Mouse (Mus musculus): Measurements from ENCODE around the gene Tfcp2. TPM values are rescaled to one million over a fixed set of nuclear protein-coding genes. Genes with fewer than 3 reads are reported as not detected.

Gene Tfcp2
- 1 to 10 TPM; 3.7 to 4.6 TPM for total RNA-seq (2023)

DNA sequence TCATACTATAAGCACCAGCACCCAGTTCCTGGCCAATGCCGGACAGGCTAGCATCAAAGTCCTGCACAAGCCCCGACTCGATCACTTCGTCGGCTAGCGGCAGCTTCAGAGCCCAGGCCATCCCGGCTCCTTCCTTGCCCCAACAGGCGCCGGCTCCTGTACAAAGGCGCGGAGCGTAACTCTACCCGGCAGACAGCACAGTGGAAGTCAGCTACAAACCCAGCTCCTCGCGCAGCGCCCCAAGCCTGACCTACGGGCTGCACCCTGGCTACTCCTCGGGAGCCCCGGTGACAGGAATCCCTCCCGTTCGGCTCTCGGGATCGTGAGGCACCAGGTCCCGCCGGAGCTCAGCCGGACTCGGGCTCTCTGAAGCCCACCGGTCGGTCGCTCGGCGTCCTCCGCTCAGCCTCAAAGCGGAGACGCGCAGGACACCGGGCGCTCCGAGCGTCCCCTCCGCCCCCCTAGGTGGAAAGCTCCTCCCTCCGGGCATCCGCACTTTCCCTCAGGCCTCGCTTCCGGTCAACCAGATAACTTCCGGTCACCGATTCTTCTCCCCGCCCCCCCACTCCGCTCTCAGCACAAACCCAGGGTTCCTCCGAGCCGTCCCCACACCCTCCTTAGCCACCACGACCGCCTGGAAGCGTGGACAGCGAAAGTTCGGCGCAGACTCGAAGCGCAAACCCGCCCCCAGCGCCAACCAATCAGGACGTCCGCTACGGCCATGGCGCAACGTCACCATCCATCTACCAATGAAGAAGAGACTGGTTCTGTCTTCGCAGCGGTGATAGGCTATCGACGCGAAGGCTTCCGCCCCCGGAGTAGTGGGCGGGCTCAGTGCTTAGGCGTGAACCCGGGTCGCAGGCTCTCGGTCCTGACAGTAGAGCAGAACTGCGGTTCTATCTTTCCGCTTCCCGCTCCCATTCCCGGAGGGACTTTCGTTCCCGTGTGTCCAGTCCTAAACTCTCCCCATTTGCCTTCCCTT is at the start of gene Tfcp2:
Gene Tfcp2 (minus strand): TSS at position 683 of the 982 bp plus-strand sequence.

DNA sequence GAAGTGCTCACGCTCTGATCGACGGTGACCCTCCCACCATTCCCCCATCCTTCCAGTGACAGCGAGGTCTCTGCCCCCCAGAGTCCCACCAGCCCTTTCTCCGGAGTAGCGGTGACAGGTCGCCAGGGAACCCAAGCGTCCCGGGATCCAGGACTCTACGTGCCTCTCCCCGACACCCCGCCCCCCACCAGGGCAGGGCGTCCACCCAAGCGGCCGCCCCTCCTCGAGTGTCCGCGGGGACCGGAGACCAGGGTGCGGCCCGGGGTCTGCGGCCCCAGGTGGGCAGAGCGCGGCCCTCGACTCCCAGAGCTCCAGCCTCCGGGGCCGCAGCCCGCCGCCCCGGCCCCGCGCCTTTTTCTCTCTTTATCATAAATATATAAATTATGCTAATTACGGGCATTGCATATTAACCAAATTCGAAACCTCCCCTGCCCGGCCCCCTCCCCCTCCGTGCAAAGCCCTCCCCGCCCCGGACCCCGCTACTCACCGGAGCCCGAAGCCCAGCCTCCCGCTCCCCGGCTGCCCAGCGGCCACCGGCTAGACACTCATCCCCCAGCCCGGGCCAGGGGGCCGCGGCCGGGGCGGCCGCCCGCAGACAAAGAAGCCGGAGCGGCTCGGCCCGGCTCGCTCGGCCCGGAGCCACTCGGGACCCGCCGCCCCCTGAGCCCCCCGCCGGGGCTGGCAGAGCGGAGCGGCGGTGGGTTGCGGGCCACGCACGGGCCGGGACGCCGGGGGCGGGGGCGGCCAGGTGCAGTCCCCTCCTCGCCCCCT is 47.7 kb upstream of the Tfcp2 start, which contains the start of gene Pou6f1:
Gene Pou6f1 (minus strand): TSS at position 709 of the 771 bp plus-strand sequence.

GRCm38 (mm10) chr15:100495102-100495501 is 56.7 kb downstream of the Tfcp2 start, which contains the start of gene Csrnp2:
Gene Csrnp2, minus strand, starts transcription at chr15:100495488.

GRCm38 (mm10) chr15:100468295-100469188 is 83.3 kb downstream of the Tfcp2 start, which contains the start of gene Letmd1:
Gene Letmd1, plus strand, starts transcription at chr15:100469023.

Other genes starting within 250 kb of the Tfcp2 start
- gene Mettl7a1, start 247.9 kb downstream of the Tfcp2 start, total RNA-seq (2023), result 10 to 100 TPM; 28.7 to 36.9 TPM
- under 1 TPM in 1 of 2 experiments, not detected in 1; 0.73 TPM for gene Mettl7a3, start 217.1 kb downstream of the Tfcp2 start, total RNA-seq (2023)
- gene Methig1, start 198.9 kb downstream of the Tfcp2 start, total RNA-seq (2023), result under 1 TPM in 1 of 2 experiments, not detected in 1; 0.72 TPM
- 1 to 10 TPM in 1 of 2 experiments, under 1 TPM in 1; 0.92 to 1.1 TPM for gene Mettl7a2, start 198.8 kb downstream of the Tfcp2 start, total RNA-seq (2023)
- gene Higd1c, start 187.5 kb downstream of the Tfcp2 start, total RNA-seq (2023), result not detected
- gene Gm5475, start 129.9 kb downstream of the Tfcp2 start, total RNA-seq (2023), result not detected
- gene Slc11a2, start 126.9 kb downstream of the Tfcp2 start, total RNA-seq (2023), result 10 to 100 TPM; 17.3 to 22.6 TPM
- gene Letmd1, start 83.0 kb downstream of the Tfcp2 start, total RNA-seq (2023), result 10 to 100 TPM; 10.4 to 10.6 TPM
- 1 to 10 TPM; 1.1 to 1.3 TPM for gene Csrnp2, start 56.5 kb downstream of the Tfcp2 start, total RNA-seq (2023)
- 1 to 10 TPM; 1.3 to 1.6 TPM for gene Pou6f1, start 48.0 kb upstream of the Tfcp2 start, total RNA-seq (2023)
- gene Dazap2, start 63.3 kb upstream of the Tfcp2 start, total RNA-seq (2023), result 100 to 1,000 TPM; 411 to 444 TPM
- 1 to 10 TPM; 2.5 to 3.4 TPM for gene Smagp, start 84.9 kb upstream of the Tfcp2 start, total RNA-seq (2023)
- gene Bin2, start 117.5 kb upstream of the Tfcp2 start, total RNA-seq (2023), result 100 to 1,000 TPM; 235 to 265 TPM
- gene Cela1, start 135.9 kb upstream of the Tfcp2 start, total RNA-seq (2023), result 1 to 10 TPM; 2.7 to 6.7 TPM
- gene Galnt6, start 177.4 kb upstream of the Tfcp2 start, total RNA-seq (2023), result 1 to 10 TPM; 6.1 to 6.5 TPM
- gene Slc4a8, start 209.7 kb upstream of the Tfcp2 start, total RNA-seq (2023), result 1 to 10 TPM; 1.4 to 2.0 TPM

Data from neutrophil, adult 83 days (primary cell).